Mouse (Mus musculus) thymus, postnatal 4 days (tissue): ENCODE data around the gene Sipa1l2.

ENCODE experiments used
- DNase-seq: peaks from one replicate; pipeline ENCODE4 v3.0.0; 2021

The Sipa1l2 gene

GRCm38 (mm10) chr8:125576127-125576526 lies 6.5 kb upstream of the Sipa1l2 start:
- no peak for DNase-seq

DNA sequence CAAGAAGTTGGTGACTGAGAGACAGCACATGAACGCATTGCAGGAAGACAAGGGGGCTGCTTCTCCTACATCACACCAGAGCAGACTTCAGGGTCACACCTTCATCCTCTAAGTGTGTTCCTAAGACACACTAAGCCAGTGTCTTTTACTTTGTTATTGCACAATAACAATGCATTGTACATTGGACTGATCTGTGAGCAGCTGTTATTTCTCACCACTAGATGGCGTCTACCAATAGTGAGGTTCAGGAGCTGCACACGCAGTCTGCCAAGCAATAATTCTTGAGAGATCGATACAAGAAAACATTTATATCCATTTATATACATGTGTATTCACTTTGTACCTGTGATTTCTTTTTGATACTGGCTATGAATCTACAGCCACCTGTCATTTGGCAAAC lies 4.7 kb upstream of the Sipa1l2 start:
- peak; percentile 30 for DNase-seq

DNA sequence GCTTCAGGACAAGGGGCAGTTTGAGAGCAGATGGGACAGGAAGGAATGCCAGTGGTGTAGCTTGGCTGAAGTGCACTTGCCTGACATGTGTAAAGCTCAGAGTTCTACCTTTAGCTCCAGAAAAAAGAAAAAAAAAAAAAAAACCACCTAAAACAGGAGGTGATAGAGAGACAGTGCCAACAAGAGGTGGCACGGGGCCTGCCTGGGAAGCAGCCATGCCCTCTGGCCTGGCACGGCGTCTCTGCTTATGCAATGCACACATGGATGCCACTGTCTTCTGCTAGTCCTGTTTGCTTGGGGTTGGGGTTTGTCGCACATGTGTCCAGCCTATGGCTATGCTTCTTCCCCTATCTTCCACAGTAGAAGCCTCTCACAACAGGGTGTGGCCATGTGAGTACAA lies 2.6 kb upstream of the Sipa1l2 start:
- DNase-seq, result no peak

DNA sequence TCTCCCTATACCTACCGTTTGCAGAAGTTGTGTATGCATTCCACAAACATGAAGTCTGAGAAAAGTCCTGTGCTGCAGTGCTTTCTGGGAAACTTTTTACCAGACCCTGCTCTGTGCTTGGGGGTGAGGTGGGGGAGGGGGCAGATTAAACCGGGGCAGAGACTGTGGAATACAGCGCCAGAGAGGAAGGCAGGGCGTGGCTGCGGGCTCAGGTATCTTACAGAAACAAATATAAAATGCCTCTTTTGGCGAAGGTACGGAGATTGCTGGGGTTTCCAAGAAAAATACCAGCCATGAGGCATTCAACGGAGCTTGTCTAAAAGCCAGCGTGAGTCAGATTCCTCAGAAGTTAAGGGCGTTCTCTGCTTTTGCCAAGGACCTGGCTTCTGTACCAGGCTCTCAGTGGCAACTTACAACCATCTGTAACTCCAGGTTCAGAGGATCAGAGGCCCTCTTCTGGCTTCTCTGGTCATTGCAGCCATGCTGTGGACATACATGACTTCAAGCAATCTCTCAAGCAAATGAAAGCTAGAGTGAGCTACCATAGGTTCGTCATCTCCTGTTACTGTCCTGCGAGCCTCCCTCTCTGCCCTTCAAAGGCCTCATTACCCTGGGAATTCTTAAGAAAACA lies 1.3 kb upstream of the Sipa1l2 start:
- DNase-seq, result peak; percentile 79

- no peak for DNase-seq
These were observed 781 bp upstream of the Sipa1l2 start for GRCm38 (mm10) chr8:125570389-125570788.

DNA sequence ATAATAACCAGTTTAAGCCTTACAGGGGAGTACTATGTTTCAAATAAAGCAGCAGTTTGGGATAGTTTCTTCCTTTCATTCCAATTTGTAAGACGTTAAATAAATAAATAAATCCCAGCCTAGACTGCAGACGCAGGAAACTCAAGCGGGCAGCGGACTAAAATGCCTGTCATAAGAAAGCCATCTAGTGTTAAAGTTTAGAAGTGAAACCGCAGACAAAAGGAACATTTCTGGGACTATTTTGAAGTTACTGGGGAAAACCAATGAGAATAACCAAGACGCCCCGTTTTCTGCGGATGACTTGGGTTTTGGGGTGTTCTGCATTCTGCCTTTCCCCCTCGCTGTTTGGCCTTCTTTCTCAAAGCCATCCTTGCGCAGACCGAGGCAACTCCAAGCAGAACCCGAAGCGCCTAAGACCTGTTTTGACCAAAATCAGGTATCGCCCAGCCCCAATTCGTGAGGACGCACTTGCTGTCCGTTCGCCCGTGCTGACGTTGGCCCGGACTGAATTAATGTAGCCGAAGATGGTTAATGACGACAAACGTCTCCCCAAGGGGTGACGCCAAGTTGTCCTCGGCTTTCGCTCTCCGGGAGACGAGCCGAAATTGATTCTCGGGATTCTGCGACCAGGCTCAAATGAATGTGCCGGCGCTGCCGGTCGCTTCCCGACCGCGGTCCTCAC lies 616 bp downstream of the Sipa1l2 start:
- DNase-seq, result no peak

GRCm38 (mm10) chr8:125568421-125568850 lies 1.2 kb downstream of the Sipa1l2 start:
- peak; percentile 18 for DNase-seq

GRCm38 (mm10) chr8:125567569-125567968 lies 2.0 kb downstream of the Sipa1l2 start:
- DNase-seq, result peak; percentile 43

DNA sequence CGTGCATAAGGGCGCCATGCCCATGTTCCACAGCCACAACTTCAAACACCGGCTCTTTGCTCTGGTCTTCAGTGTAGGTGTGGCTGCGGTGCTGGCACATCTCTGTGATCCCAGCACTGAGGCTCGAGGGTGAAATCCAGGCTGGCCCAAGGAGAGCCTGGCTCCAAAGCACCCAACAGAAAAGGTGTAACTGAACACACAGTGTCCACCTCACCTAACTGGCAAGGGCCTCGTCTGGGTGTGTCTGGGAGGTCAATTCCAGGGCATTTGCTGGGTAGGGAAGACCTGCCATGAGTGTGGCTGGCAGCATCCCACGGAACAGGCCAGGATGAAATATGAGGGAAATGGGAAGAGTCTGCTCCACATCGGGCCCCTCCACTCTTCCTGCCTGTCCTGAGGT lies 6.7 kb downstream of the Sipa1l2 start:
- no peak for DNase-seq

GRCm38 (mm10) chr8:125560825-125561490 lies 8.7 kb downstream of the Sipa1l2 start:
- DNase-seq, result peak; percentile 37

- DNase-seq, result no peak
These were observed 10.4 kb downstream of the Sipa1l2 start for GRCm38 (mm10) chr8:125559066-125559653.

GRCm38 (mm10) chr8:125558109-125559065 lies 11.2 kb downstream of the Sipa1l2 start:
- peak; percentile 54 for DNase-seq

DNA sequence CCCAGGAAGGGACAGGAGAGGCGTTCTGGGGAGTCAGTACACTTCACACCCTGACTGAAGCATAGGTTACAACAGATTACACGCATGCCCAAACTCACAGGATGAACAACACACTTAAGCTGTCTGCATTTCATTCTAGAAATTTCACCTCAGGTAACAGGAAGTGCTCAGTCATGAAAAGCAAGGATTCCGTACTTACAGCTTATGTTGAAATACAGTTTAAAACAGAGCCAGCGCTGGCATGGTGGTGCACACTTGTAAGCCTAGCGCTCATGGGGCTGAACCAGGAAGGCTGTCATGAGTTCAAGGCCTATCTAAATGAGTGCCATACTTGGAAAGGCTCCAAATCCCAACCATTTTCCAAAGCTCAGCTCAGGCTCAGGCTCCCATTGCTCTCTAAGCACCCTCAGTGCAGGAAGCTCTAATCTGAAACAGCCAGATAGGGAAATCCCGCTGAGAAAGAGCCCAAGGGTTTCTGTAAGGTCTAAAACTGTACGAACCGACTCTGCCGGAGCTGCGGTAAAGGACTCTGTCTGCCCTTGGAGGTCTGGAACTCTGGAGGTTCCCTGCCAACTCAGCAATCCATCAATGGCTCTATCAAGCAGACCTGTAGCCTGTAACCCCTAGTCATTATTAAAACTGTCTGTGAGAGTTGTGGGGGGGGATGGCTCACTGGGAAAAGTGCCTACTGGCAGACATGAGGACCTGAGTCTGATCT lies 12.1 kb downstream of the Sipa1l2 start:
- no peak for DNase-seq

- no peak for DNase-seq
These were observed 12.9 kb downstream of the Sipa1l2 start for GRCm38 (mm10) chr8:125556706-125557105.

GRCm38 (mm10) chr8:125550567-125550966 lies 19.0 kb downstream of the Sipa1l2 start:
- DNase-seq, result no peak

- DNase-seq, result no peak
These were observed 22.3 kb downstream of the Sipa1l2 start for GRCm38 (mm10) chr8:125547296-125547695.

GRCm38 (mm10) chr8:125545866-125546265 lies 23.7 kb downstream of the Sipa1l2 start:
- DNase-seq, result no peak

DNA sequence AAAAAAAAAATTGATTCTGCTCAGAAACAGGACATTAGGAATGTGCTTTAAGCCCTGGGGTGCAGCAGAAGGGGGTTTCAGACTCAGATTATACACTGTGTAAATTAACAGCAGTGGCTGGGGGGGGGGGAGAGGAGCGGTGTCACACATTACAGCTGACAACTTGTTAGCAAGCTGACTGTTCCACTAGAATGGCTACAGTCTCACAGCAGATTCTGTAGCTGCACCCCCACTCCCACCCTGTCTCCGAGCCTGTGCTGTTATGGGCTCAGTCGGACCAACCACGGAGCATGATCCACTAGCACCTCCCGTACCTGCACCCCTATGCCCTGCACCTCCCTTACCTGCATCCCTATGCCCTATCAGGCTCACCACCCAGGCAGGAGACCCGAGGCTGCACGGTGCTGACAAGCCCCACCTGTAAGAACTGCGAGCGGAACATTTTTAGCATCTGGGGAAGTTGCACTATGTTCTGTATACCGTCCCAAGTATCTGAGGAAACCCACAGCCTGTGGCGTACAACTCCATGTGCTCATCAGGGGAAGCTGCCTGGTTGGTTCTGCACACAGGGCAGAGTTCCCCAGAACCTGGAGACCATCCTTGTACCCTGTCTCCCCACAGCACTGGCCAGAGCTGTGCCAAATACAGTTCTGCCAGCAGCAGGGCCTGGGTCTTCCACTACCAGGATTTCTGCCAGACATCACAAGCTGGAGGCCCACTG lies 26.6 kb downstream of the Sipa1l2 start:
- no peak for DNase-seq

DNA sequence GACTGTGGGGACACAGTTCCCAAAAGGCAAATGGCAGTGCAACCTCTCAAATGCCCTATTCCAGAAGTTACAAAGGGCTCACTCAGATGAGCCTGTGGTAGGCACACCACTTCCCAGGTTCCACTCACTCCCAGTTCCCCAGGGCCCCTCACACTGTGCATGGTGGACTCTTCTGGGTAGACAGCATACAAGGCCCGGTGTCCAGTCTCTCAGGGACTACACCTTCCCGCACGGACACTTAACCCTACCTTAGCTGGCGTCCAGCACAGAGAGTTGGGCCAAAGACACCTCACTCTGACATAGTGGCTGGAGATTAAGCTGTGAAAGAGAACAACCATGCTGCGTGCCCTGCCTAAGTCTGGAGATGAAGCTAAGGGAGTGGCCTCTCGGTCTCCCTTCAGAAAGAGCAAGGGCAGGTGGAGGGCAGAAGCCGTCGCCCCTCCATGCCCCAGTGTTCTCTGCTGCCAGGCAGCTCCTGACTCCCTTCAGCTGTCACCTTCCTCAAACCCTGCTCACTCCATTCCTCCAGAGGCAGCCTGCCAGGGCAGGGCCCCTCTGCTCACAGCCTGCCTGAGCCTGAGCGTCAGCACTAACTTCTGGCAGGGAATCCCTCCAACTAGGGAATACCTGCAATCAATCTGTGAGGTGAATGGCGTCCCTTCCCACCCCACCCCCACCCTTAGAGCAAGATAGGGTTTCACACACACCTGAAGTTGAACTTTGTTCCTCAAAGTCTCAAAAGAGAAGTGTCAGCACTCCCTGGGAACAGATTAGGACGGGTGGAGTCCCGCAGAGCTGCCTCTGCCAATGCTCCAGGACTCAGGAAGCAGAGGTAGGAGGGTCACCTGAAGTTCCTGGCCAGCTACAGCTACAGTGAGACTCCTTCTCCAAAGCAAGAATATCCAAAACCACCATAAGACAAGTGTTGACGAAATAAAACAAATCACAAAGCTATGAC lies 30.3 kb downstream of the Sipa1l2 start:
- DNase-seq, result no peak

DNA sequence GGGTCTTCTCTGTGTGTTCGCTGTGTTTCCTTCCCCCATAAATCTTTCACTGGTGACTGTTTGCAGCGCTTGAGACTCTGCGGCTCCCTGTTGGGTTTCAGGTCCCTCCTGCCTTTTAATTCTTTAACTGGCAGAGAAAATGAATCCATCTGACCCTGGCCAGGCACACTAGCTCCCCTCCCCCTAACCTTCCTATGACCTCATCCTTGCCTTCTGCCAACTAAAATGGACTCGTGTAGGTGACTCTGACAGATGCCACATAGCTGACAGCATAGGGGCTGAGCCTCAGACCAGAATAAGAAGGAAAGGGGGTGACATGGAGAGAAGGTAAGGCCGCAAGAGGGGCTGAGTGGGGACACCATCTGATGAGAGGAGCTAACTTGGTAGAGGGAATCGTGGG lies 31.3 kb downstream of the Sipa1l2 start:
- DNase-seq, result no peak
